Mouse (Mus musculus) heart, embryonic 14.5 days (tissue): Measurements from ENCODE around the gene Pabpn1. TPM values are rescaled to one million over a fixed set of nuclear protein-coding genes. Genes with fewer than 3 reads are reported as not detected.

Experiments
- ATAC-seq: fragments of 200-750 bp; cut with Nextera tagmentation; 2 replicates; pipeline ENCODE4 v1.8.0; 2017; ENCODE audit warnings: low read depth, moderate TSS enrichment; ENCODE audit not compliant: insufficient number of reproducible peaks, insufficient read depth, low FRiP score
- H3K27ac ChIP-seq, 2 experiments: fragments of 200-500 bp in 1 of 2; fragments of 300-500 bp in 1 of 2; sonication (generic) in 1 of 2; replicated peaks in 1 of 2; 2 replicates each; pipeline ENCODE4 v1.5.1; 2012 to 2014; ENCODE audit warnings: low read depth in 2 of 2, low read length in 2 of 2, control low read depth in 1 of 2, mild to moderate bottlenecking in 1 of 2, mixed read lengths in 1 of 2; ENCODE audit not compliant: control insufficient read depth in 1 of 2, insufficient read depth in 1 of 2
- H3K27me3 ChIP-seq: fragments of 300-500 bp; sonication (generic); 2 replicates; pipeline ENCODE4 v1.6.1; 2014; ENCODE audit warnings: mild to moderate bottlenecking, low read length, control low read depth; ENCODE audit not compliant: control insufficient read depth, insufficient read depth
- H3K36me3 ChIP-seq: fragments of 300-500 bp; sonication (generic); 2 replicates; pipeline ENCODE4 v1.6.1; 2014; ENCODE audit warnings: mild to moderate bottlenecking, control low read depth, low read length, mixed read lengths; ENCODE audit not compliant: control insufficient read depth, insufficient read depth
- H3K4me1 ChIP-seq, 2 experiments: fragments of 200-500 bp in 1 of 2; fragments of 300-500 bp in 1 of 2; sonication (generic) in 1 of 2; 2 replicates each; pipeline ENCODE4 v1.6.1; 2012 to 2014; ENCODE audit warnings: low read length in 2 of 2, control low read depth in 1 of 2, mixed read lengths in 1 of 2; ENCODE audit not compliant: control insufficient read depth in 2 of 2, insufficient read depth in 2 of 2
- H3K4me2 ChIP-seq: fragments of 300-500 bp; sonication (generic); 2 replicates; pipeline ENCODE4 v1.6.1; 2014; ENCODE audit warnings: mild to moderate bottlenecking, low read length
- H3K4me3 ChIP-seq, 2 experiments: fragments of 200-500 bp in 1 of 2; fragments of 300-500 bp in 1 of 2; sonication (generic) in 1 of 2; 2 replicates each; pipeline ENCODE4 v1.5.1; 2012 to 2014; ENCODE audit warnings: low read length in 2 of 2, mild to moderate bottlenecking in 2 of 2, control low read depth in 1 of 2, low read depth in 1 of 2, moderate library complexity in 1 of 2; ENCODE audit not compliant: control insufficient read depth in 1 of 2, insufficient read depth in 1 of 2
- H3K9ac ChIP-seq: fragments of 300-500 bp; sonication (generic); 2 replicates; pipeline ENCODE4 v1.6.1; 2014; ENCODE audit warnings: mild to moderate bottlenecking, low read length
- H3K9me3 ChIP-seq: fragments of 300-500 bp; sonication (generic); 2 replicates; pipeline ENCODE4 v1.6.1; 2016; ENCODE audit warnings: low read length, control low read depth; ENCODE audit not compliant: control insufficient read depth
- WGBS: fragments of 180-500 bp; shearing (Covaris S2); extraction: QIAGEN DNeasy Blood & Tissue Kit; methylation state at CpG from one replicate; pipeline ENCODE4 v1.1.7; 2014; 5-methylcytosine and 5-hydroxymethylcytosine counted together
- polyA plus RNA-seq: library from polyadenylated mRNA; unstranded; fragments of >200 nt; fragmentation: Nextera tagmentation; extraction: Ambion mirVana; gene quantifications from 2 replicates; pipeline ENCODE4 v1.2.1, GENCODE M21; 2014

The Pabpn1 gene
- polyA plus RNA-seq, 1 experiment from 2014 or later = 83.8 TPM

DNA sequence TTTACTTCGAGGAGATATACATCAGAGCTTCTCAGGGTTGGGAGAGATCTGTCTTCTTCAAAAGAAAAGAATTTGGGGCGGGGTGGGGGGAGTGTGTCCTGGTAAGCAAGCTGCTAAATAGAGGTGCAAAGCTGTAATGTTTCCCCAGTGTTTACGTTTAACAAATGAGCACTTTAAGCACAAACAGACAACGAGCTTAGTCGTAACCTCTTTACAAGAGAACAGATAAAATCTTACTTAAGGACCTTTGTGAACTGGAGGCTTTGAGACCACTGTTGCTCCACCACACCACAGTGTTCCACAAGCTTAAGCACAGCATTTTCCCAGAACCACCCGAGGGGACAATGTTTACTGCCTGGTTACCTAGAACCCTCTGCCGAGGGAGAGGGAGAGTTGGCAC is 35.0 kb downstream of the Pabpn1 start:
- WGBS = 40% methylated on average over 7 of the region's 7 CpGs
- Histone ChIP-seq H3K27me3 (peaks cover 7% of the 10 kb centered on the region), H3K9me3 (no peaks in the 10 kb centered on the region), H3K36me3 (no peaks in the 10 kb centered on the region), H3K27ac (peak overlapping the region in 1 of 2 experiments; percentile 88; a peak in 2 of 4 replicates), H3K9ac (peak overlapping the region; percentile 89), H3K4me3 (peak overlapping the region; percentile 49 to 61; a peak in 2 of 4 replicates), H3K4me2 (peak overlapping the region; percentile 98), H3K4me1 (peaks cover 24 to 35% of the 10 kb centered on the region in 2 experiments)
- no peak for ATAC-seq

- H3K4me1 ChIP-seq = peaks cover 21 to 32% of the 10 kb centered on the region in 2 experiments
- H3K4me2 ChIP-seq = no peak overlapping the region
- H3K4me3 ChIP-seq = no peak overlapping the region
- 53% methylated on average over 5 of the region's 5 CpGs for WGBS
- H3K9me3 ChIP-seq = no peaks in the 10 kb centered on the region
- no peak for ATAC-seq
- peaks cover 7% of the 10 kb centered on the region for H3K27me3 ChIP-seq
- no peaks in the 10 kb centered on the region for H3K36me3 ChIP-seq
- H3K9ac ChIP-seq = no peak overlapping the region
- H3K27ac ChIP-seq = no peak overlapping the region
Measured at GRCm38 (mm10) chr14:54929801-54930200, 37.5 kb downstream of the Pabpn1 start.

GRCm38 (mm10) chr14:54930431-54930830 is 38.1 kb downstream of the Pabpn1 start:
- Histone ChIP-seq H3K4me1 (peaks cover 14 to 26% of the 10 kb centered on the region in 2 experiments), H3K9me3 (no peaks in the 10 kb centered on the region), H3K36me3 (no peaks in the 10 kb centered on the region), H3K27ac (no peak overlapping the region), H3K4me2 (no peak overlapping the region), H3K9ac (no peak overlapping the region), H3K4me3 (no peak overlapping the region), H3K27me3 (peaks cover 7% of the 10 kb centered on the region)
- ATAC-seq = no peak
- 38% methylated on average over 2 of the region's 2 CpGs for WGBS

- Histone ChIP-seq H3K9me3 (no peaks in the 10 kb centered on the region), H3K36me3 (no peaks in the 10 kb centered on the region), H3K4me2 (no peak within 1 kb of the TSS), H3K4me3 (no peak within 1 kb of the TSS), H3K27ac (no peak within 1 kb of the TSS), H3K9ac (no peak within 1 kb of the TSS), H3K4me1 (peaks cover 12 to 22% of the 10 kb centered on the region in 2 experiments), H3K27me3 (0 out of 2 replicates have a peak, but pooled peaks cover 2% of the 10 kb centered on the region)
- 28% methylated on average over 6 of the region's 6 CpGs for WGBS
- ATAC-seq = no peak
Measured at GRCm38 (mm10) chr14:54932645-54933150, 40.4 kb downstream of the Pabpn1 start, which contains the start of gene Il25. Gene Il25, plus strand, starts transcription at chr14:54932695.

GRCm38 (mm10) chr14:54935904-54936830 is 43.9 kb downstream of the Pabpn1 start, which contains the start of gene Cmtm5:
Gene Cmtm5, plus strand, starts transcription at chr14:54936261.
- Histone ChIP-seq H3K4me2 (no peak within 1 kb of the TSS), H3K4me3 (no peak within 1 kb of the TSS), H3K27me3 (no peaks in the 10 kb centered on the region), H3K27ac (peak within 1 kb of the TSS in 1 of 2 experiments; percentile 5; a peak in 1 of 4 replicates), H3K36me3 (peaks cover 17% of the 10 kb centered on the region), H3K9me3 (no peaks in the 10 kb centered on the region), H3K4me1 (peaks cover 10 to 13% of the 10 kb centered on the region in 2 experiments; a peak in 3 of 4 replicates), H3K9ac (peak within 1 kb of the TSS; percentile 41; the same call in 1 of the 2 replicates)
- ATAC-seq = no peak
- 16% methylated on average over 8 of the region's 8 CpGs for WGBS

DNA sequence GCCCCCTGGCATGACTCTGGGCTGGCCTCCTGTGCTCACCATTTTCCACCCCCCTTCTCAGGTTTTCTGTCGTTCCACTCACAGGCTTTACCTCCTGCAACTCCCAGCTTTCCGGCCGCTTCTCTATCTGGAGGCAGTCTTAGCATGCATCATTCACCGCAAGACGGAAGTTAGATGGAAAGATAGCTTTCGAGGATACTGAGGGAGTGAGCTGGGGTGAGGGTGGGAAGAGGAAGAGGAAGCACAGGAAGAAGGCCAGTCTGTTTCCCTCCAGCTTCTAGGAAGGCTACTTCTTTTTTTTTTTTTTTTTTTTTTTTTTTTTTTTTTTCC is 44.5 kb downstream of the Pabpn1 start:
- peak overlapping the region; percentile 41; the same call in 1 of the 2 replicates for H3K9ac ChIP-seq
- H3K27ac ChIP-seq = no peak overlapping the region; a peak in 1 of 4 replicates
- no peak overlapping the region for H3K4me3 ChIP-seq
- H3K4me1 ChIP-seq = peaks cover 10 to 13% of the 10 kb centered on the region in 2 experiments; a peak in 3 of 4 replicates
- no peak overlapping the region for H3K4me2 ChIP-seq
- WGBS = 24% methylated on average over 6 of the region's 6 CpGs
- no peaks in the 10 kb centered on the region for H3K27me3 ChIP-seq
- no peak for ATAC-seq
- H3K36me3 ChIP-seq = peaks cover 23% of the 10 kb centered on the region
- H3K9me3 ChIP-seq = no peaks in the 10 kb centered on the region

DNA sequence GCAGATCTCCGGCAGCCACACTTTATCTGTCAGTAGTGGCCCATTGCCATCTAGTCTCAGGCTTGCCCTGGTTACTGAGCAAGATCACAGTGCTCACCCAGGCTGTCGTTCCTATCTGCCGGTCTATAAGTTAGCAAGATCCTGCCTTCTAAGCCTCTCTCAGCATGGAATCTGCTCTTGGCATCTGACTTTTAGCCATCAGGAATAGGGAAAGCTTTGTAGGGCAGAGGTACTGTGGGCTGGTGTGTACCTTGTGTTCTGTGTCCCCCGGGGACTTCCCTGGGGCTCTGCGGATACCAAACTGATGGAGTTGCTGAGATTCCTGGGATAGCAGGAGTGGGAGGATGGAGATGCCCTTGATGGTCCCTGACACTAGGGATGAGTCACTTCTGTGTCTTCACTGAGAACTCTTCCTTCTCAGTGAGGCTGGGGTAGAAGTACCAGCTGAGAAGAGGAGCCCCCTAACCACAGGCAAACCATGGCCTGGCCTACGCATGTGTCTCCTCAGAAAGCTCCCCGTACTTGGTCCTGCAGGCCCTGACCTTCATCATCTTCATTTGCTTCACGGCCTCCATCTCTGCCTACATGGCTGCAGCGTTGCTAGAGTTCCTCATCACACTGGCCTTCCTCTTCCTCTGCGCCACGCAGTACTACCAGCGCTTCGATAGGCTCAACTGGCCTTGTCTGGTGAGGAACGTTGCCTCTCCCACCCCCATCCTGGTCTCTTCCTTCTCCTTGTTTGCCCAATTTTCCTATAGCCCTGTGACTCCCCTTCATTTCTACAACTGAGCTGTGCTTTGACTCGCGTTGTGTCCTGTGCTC is 45.3 kb downstream of the Pabpn1 start:
- 55% methylated on average over 16 of the region's 16 CpGs for WGBS
- H3K4me2 ChIP-seq = no peak overlapping the region
- peaks cover 10 to 13% of the 10 kb centered on the region in 2 experiments; a peak in 3 of 4 replicates for H3K4me1 ChIP-seq
- no peaks in the 10 kb centered on the region for H3K9me3 ChIP-seq
- H3K27me3 ChIP-seq = no peaks in the 10 kb centered on the region
- H3K9ac ChIP-seq = no peak overlapping the region
- peaks cover 31% of the 10 kb centered on the region for H3K36me3 ChIP-seq
- no peak for ATAC-seq
- H3K27ac ChIP-seq = 0 out of 4 replicates have a peak overlapping the region, but pooled peaks of 1 of the 2 experiments have one; percentile 21
- H3K4me3 ChIP-seq = no peak overlapping the region
